Mouse (Mus musculus): ENCODE results near the gene Pitpnc1. TPM values are rescaled to one million over a fixed set of nuclear protein-coding genes. Genes with fewer than 3 reads are reported as not detected.

The Pitpnc1 gene
- polyA plus RNA-seq, 1 experiment from 2014 or later: 48.0 TPM

GRCm38 (mm10) chr11:107325739-107326725 is 144.5 kb downstream of the Pitpnc1 start:
- peak overlapping the region; percentile 62 for H3K27ac ChIP-seq (ENCODE audit: low read length)
- peak; percentile 79 for ATAC-seq
- no peak overlapping the region for H3K9ac ChIP-seq (ENCODE audit: low read depth, low read length)
- no peaks in the 10 kb centered on the region for H3K36me3 ChIP-seq (ENCODE audit: control insufficient read depth, insufficient read depth, low read length)
- no peaks in the 10 kb centered on the region for H3K9me3 ChIP-seq (replicated peaks; ENCODE audit: control insufficient read depth, low read length, poor library complexity, severe bottlenecking)
- no peak overlapping the region for H3K4me2 ChIP-seq (ENCODE audit: low read length)
- 24% methylated on average over 14 of the region's 14 CpGs for WGBS
- H3K4me1 ChIP-seq (ENCODE audit: control insufficient read depth, insufficient read depth, low read length): peaks cover 6% of the 10 kb centered on the region; the same call in 1 of the 2 replicates
- H3K4me3 ChIP-seq (ENCODE audit: low read depth, low read length): no peak overlapping the region
- H3K27me3 ChIP-seq (ENCODE audit: control insufficient read depth, insufficient read depth, low read depth, low read length): no peaks in the 10 kb centered on the region

DNA sequence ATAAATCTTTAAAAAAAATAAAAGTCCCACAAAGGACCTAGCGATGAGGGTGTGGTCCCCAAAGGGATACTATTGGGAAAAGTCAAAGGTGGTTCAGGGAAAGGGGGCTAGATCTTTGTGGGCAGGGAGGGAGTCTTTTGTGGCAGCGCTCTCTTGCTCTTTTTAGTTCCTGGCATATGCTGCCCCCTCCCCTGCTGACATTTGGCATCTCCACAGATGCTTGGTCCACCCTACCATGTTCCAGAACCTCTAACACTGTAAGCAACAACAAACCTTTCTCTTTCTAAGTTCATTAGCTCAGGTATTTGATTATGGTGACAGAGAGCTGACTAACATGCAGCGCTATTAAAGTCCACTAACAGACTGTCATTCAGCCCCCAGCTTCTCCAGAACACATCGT is 145.3 kb downstream of the Pitpnc1 start:
- peak overlapping the region; percentile 47; the same call in 1 of the 2 replicates for H3K27ac ChIP-seq (ENCODE audit: low read length)
- H3K4me1 ChIP-seq (ENCODE audit: control insufficient read depth, insufficient read depth, low read length): peaks cover 6% of the 10 kb centered on the region; the same call in 1 of the 2 replicates
- no peak for ATAC-seq
- no peak overlapping the region for H3K4me3 ChIP-seq (ENCODE audit: low read depth, low read length)
- H3K4me2 ChIP-seq (ENCODE audit: low read length): no peak overlapping the region
- H3K9ac ChIP-seq (ENCODE audit: low read depth, low read length): no peak overlapping the region
- WGBS: 80% methylated on average over 4 of the region's 4 CpGs
- H3K27me3 ChIP-seq (ENCODE audit: control insufficient read depth, insufficient read depth, low read depth, low read length): no peaks in the 10 kb centered on the region
- H3K9me3 ChIP-seq (replicated peaks; ENCODE audit: control insufficient read depth, low read length, poor library complexity, severe bottlenecking): no peaks in the 10 kb centered on the region
- H3K36me3 ChIP-seq (ENCODE audit: control insufficient read depth, insufficient read depth, low read length): no peaks in the 10 kb centered on the region

DNA sequence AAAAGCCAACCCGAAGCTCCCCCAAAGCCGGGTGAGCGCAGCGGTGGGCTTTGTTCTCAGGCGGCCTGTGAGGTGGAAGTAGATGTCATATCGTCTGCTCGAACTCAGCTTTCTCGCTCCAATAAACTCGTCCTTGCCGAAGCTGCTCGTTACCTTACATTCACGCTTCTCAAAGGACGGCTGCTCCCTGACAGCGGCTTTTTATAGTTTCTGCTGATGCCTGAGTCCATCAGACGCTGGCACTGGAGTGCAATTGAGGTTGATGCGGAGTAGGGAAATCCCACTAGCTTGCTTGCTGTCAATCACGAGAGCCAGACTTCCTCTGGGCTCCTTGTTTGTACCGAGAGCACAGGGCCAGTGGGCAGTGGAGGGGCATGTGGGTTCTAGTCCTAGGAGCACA is 147.3 kb downstream of the Pitpnc1 start:
- Histone ChIP-seq H3K9me3 (replicated peaks; ENCODE audit: control insufficient read depth, low read length, poor library complexity, severe bottlenecking) (no peaks in the 10 kb centered on the region), H3K27me3 (ENCODE audit: control insufficient read depth, insufficient read depth, low read depth, low read length) (no peaks in the 10 kb centered on the region), H3K4me3 (ENCODE audit: low read depth, low read length) (no peak overlapping the region), H3K9ac (ENCODE audit: low read depth, low read length) (no peak overlapping the region), H3K4me1 (ENCODE audit: control insufficient read depth, insufficient read depth, low read length) (peaks cover 6% of the 10 kb centered on the region; the same call in 1 of the 2 replicates), H3K36me3 (ENCODE audit: control insufficient read depth, insufficient read depth, low read length) (no peaks in the 10 kb centered on the region), H3K27ac (ENCODE audit: low read length) (no peak overlapping the region), H3K4me2 (ENCODE audit: low read length) (no peak overlapping the region)
- no peak for ATAC-seq
- WGBS: 60% methylated on average over 18 of the region's 18 CpGs

GRCm38 (mm10) chr11:107322226-107322625 is 148.3 kb downstream of the Pitpnc1 start:
- H3K36me3 ChIP-seq (ENCODE audit: control insufficient read depth, insufficient read depth, low read length): no peaks in the 10 kb centered on the region
- H3K4me1 ChIP-seq (ENCODE audit: control insufficient read depth, insufficient read depth, low read length): peaks cover 6% of the 10 kb centered on the region; the same call in 1 of the 2 replicates
- 97% methylated on average over 13 of the region's 13 CpGs for WGBS
- no peaks in the 10 kb centered on the region for H3K27me3 ChIP-seq (ENCODE audit: control insufficient read depth, insufficient read depth, low read depth, low read length)
- no peak for ATAC-seq
- no peak overlapping the region for H3K27ac ChIP-seq (ENCODE audit: low read length)
- H3K9me3 ChIP-seq (replicated peaks; ENCODE audit: control insufficient read depth, low read length, poor library complexity, severe bottlenecking): no peaks in the 10 kb centered on the region
- no peak overlapping the region for H3K9ac ChIP-seq (ENCODE audit: low read depth, low read length)
- H3K4me3 ChIP-seq (ENCODE audit: low read depth, low read length): no peak overlapping the region
- no peak overlapping the region for H3K4me2 ChIP-seq (ENCODE audit: low read length)

DNA sequence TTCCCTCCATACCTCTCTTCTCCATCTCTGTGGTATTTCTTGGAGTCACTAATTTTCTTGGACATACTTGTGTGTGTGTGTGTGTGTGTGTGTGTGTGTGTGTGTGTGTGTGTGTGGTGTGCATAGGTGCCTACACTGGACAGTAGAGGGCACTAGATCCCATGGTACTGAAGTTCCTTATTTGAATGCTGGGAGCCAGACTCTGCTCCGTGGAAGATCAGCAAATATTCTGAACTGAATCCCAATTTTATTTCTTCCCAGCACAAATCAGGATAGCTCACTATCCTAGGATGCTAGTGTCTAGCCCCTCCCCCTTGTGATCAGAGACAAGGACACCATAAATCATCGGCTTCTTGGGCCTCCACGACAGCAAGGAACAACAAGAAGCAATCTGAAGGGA is 148.7 kb downstream of the Pitpnc1 start:
- ATAC-seq: no peak
- peaks cover 6% of the 10 kb centered on the region; the same call in 1 of the 2 replicates for H3K4me1 ChIP-seq (ENCODE audit: control insufficient read depth, insufficient read depth, low read length)

GRCm38 (mm10) chr11:107319861-107320260 is 150.6 kb downstream of the Pitpnc1 start:
- H3K4me3 ChIP-seq (ENCODE audit: low read depth, low read length): no peak overlapping the region
- no peaks in the 10 kb centered on the region for H3K4me1 ChIP-seq (ENCODE audit: control insufficient read depth, insufficient read depth, low read length)
- no peak overlapping the region for H3K4me2 ChIP-seq (ENCODE audit: low read length)
- no peak overlapping the region for H3K27ac ChIP-seq (ENCODE audit: low read length)
- no peak for ATAC-seq
- WGBS: 56% methylated on average over 10 of the region's 10 CpGs
- no peak overlapping the region for H3K9ac ChIP-seq (ENCODE audit: low read depth, low read length)
- no peaks in the 10 kb centered on the region for H3K27me3 ChIP-seq (ENCODE audit: control insufficient read depth, insufficient read depth, low read depth, low read length)
- H3K36me3 ChIP-seq (ENCODE audit: control insufficient read depth, insufficient read depth, low read length): no peaks in the 10 kb centered on the region
- H3K9me3 ChIP-seq (replicated peaks; ENCODE audit: control insufficient read depth, low read length, poor library complexity, severe bottlenecking): no peaks in the 10 kb centered on the region

More for the DNA sequence above, 148.7 kb downstream of the Pitpnc1 start:
- H3K4me3 ChIP-seq (ENCODE audit: low read depth, low read length): no peak overlapping the region
- no peaks in the 10 kb centered on the region for H3K9me3 ChIP-seq (replicated peaks; ENCODE audit: control insufficient read depth, low read length, poor library complexity, severe bottlenecking)
- no peak overlapping the region for H3K9ac ChIP-seq (ENCODE audit: low read depth, low read length)
- no peak overlapping the region for H3K4me2 ChIP-seq (ENCODE audit: low read length)
- whole genome bisulfite sequencing: 97% methylated on average over 3 of the region's 3 CpGs
- H3K27ac ChIP-seq (ENCODE audit: low read length): no peak overlapping the region
- no peaks in the 10 kb centered on the region for H3K36me3 ChIP-seq (ENCODE audit: control insufficient read depth, insufficient read depth, low read length)
- no peaks in the 10 kb centered on the region for H3K27me3 ChIP-seq (ENCODE audit: control insufficient read depth, insufficient read depth, low read depth, low read length)

GRCm38 (mm10) chr11:107317653-107318281 is 152.7 kb downstream of the Pitpnc1 start:
- no peaks in the 10 kb centered on the region for H3K27me3 ChIP-seq (ENCODE audit: control insufficient read depth, insufficient read depth, low read depth, low read length)
- H3K36me3 ChIP-seq (ENCODE audit: control insufficient read depth, insufficient read depth, low read length): no peaks in the 10 kb centered on the region
- H3K4me3 ChIP-seq (ENCODE audit: low read depth, low read length): no peak overlapping the region
- WGBS: 66% methylated on average over 14 of the region's 14 CpGs
- no peak overlapping the region for H3K27ac ChIP-seq (ENCODE audit: low read length)
- H3K9ac ChIP-seq (ENCODE audit: low read depth, low read length): no peak overlapping the region
- H3K9me3 ChIP-seq (replicated peaks; ENCODE audit: control insufficient read depth, low read length, poor library complexity, severe bottlenecking): no peaks in the 10 kb centered on the region
- H3K4me1 ChIP-seq (ENCODE audit: control insufficient read depth, insufficient read depth, low read length): no peaks in the 10 kb centered on the region
- H3K4me2 ChIP-seq (ENCODE audit: low read length): no peak overlapping the region
- no peak for ATAC-seq

- no peak overlapping the region for H3K27ac ChIP-seq (ENCODE audit: low read length)
- ATAC-seq: no peak
Measured at GRCm38 (mm10) chr11:107315475-107315874, 155.0 kb downstream of the Pitpnc1 start.

More at GRCm38 (mm10) chr11:107315475-107315874, 155.0 kb downstream of the Pitpnc1 start:
- Histone ChIP-seq H3K4me3 (ENCODE audit: low read depth, low read length) (no peak overlapping the region), H3K9me3 (replicated peaks; ENCODE audit: control insufficient read depth, low read length, poor library complexity, severe bottlenecking) (no peaks in the 10 kb centered on the region), H3K4me2 (ENCODE audit: low read length) (no peak overlapping the region), H3K27me3 (ENCODE audit: control insufficient read depth, insufficient read depth, low read depth, low read length) (no peaks in the 10 kb centered on the region), H3K36me3 (ENCODE audit: control insufficient read depth, insufficient read depth, low read length) (no peaks in the 10 kb centered on the region), H3K9ac (ENCODE audit: low read depth, low read length) (no peak overlapping the region), H3K4me1 (ENCODE audit: control insufficient read depth, insufficient read depth, low read length) (0 out of 2 replicates have a peak, but pooled peaks cover 2% of the 10 kb centered on the region)
- WGBS: 82% methylated on average over 15 of the region's 15 CpGs

Data from midbrain, embryonic 16.5 days (tissue).